Mouse (Mus musculus) hindlimb bud, embryonic 11.5 days (tissue): ENCODE results near the gene Ubc.
"Not testable (repeated sequence)": the region's sequence is repeated elsewhere in the genome, so short reads cannot be mapped to it uniquely, and the experiment has no call there.

ENCODE experiments used
- DNase-seq: peaks from one replicate; pipeline ENCODE4 v3.0.0-alpha.2; 2012; ENCODE audit warnings: low read depth, low spot score; ENCODE audit errors: extremely low spot score

The Ubc gene

DNA sequence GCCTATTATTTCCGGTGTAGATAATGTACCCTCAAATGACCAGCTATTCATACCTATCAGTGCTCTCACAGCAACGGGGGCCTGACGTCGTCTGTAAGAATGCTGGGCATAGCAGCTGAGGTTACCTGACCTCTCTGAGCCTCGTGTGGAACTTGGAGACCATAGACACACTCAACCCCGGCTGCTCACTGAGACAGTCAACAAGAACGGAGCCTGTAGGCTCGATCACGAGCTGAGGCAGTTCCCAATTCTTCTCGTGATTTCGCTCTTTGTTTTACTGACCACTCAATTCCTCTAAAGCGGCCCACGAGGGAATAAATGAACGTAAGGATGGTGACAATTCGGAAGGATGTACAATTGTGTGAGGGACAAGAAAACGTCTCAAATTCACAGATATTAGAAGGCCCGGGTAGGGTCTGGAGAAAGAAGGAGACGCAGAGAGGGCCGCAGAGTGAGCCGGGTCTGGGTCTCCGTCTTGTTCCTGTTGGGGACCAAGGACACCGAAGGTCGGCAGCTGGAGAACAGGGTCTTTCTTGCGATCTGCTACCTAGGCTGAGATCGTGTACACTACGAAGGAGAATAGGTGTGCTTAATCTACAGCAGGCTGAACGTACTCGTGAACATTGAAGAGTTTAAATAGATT, 15.0 kb upstream of the Ubc start:
- DNase-seq: no peak

DNA sequence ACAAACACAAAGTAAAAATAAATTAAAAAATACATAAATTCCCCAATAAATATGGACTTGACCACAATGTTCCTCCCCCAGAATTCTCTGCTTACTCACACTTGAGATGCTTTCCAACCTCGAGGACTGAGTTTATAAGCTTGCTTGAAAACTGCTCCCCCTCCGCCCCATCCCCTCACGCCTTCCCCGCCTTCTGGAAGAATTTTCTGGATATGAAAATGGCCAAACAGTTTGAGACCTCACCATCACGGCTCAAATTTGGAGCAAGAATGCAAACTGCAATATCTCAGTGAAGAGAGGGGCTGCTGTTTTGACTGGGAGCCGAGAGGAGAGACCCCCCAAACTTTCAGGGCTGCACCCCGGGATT, 14.5 kb upstream of the Ubc start:
- DNase-seq: no peak

DNA sequence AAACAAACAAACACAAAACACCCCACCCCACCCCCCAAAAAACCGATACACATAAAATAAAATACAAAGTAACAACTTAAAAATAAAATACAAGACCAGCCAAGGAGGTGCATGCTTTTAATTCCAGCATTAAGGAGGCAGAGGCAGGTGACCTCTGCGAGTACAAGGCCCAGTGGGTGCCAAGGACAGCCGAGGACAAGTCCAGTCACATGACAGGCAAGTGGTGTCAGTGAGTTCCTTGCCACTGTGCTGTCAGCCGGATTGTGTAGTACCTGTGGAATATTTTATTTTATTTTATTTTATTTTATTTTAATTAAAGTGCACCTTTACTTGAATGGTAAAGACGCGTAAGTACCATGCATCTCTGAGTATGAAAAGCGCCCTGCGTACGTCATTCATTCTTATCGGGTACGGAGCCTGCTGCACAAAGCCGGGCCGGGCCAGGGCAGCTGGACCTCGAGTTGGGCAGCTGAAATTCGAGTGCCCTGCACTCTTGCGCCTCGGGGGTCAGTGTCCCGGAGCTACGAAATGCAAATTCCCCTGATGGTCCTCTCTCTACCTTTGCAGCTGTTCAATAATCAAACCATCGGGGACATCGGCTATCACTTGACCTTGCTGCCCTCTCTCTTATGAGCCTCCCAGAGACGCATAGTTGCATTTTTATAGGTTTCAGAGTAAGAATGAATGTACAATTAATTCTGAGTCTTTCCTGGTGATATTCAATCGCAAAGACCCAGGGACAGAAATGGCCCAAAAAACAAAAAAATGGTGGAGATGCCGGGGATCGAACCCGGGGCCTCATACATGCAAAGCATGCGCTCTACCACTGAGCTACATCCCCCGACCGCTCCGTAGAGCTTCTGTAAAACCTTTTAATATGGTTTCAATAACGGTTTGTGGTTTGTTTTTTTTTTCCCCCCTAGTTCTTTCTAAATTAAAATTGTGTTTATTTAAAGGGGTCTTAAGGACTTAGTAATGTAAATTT, 13.8 kb upstream of the Ubc start:
- no peak for DNase-seq

DNA sequence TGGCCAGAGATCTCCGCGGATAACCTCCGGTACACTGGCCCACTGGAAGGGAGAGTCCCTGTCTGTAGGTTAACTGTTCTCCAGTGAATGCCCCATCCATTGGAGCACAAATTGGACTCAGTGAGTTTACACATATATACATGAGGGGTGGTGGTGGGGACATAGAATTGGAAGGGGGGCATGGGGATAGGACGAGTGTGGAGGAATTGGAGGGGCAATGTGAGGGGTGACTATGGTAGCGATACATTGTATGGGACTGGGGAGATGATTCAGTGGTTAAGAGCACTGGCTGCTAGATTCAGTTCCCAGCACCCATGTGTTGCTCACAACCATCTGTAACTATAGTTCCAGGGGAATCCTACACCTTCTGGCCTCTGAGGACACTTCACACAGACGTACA, 13.0 kb upstream of the Ubc start:
- no peak for DNase-seq

DNA sequence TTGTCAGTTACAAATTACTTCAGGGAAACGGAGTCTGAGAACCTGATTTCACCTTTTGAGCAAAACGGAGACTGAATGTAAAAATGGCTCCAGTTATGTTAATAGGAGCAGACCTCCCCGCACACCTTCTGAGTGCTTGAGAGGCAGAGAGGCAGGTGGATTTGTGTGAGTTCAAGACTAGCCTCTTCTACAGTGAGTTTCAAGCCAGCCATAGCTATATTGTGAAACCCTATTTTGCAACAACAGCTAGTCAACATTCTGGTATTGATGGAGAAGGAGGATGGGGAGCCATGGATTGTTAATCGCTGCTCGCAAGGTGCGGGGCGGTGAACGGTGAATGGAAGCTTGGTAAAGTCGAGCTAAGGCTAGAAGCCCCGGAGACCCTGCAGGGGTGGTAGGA, 12.5 kb upstream of the Ubc start:
- no peak for DNase-seq

DNA sequence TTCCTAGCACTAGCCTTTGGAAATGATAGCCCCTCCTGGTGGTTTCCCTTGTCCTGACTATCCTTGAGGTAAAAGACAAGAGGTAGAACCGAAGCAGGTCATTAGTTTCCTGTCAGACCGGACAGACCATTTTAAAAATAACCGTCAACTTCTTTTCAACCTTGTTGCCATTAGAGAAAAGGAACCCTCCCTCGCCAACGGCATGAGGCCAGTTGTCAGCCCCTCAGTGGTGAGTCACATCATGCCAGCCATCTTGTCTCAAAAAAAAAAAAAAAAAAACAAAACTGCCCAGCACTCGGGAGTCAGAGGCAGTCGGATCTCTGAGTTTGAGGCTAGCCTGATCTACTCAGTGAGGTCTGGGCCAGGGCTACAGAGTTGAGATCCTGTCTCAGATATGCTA, 10.9 kb upstream of the Ubc start:
- DNase-seq: no peak

DNA sequence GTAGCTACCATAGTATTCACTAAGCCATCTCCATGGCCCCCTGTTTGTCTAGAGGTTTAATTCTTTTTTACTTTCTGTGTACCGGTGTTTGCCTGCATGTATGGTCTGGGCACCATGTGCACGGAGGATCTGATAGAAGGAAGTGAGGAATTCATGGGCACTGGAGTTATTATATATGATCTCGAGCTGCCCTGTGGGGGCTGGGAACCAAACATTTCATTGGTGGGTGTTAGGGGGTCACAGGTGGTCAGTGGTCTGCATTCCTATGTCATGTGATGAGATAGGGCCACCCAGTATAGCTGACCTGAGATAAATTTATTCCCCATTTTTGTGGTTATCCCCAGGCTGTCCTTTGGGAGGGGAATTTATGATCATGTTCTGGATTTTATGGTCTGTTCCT, 5.0 kb upstream of the Ubc start:
- no peak for DNase-seq

DNA sequence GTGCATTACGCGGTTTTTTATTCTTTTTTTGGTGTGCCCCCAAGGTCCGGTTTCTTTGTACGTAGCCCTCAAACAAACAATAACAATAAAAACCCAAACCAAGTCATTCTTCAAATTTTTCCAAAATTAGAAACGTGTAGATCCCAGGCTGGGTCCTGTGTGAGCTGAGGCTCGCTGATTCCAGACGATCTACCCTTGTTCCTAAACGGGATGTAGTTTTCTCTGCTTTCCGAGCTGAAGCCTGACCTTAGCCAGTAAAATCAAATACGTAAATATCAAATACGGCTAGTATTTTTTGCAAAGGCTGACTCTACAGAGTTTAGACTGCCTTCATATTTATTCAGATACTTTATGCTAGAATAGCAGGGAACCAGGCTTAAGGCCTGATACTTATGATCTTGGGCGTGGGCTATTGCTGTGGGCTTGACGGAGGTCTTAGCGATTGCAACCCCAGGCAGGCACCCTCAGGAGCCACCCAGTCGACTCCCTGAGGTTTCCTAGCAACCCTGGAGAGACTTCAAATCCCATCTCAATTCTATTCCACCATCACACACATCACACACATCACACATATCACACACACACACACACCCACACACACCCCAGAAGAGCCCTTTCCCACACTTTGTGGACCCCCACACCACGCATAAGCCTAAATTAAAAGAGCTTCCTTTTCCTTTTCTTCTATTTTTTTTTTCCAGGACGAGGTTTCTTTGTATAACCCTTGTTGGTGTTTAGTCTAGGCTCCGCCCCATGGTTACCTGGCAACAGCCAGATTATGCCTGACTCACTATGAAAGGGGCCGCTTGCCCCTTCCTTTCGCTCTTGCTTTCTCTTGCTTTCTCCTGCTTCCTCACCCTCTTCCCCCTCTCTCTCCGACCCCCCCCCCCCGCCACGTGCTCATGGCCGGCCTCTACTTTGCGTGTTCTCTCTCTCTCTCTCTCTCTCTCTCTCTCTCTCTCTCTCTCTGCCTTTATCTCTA, 3.9 kb upstream of the Ubc start:
- DNase-seq: no peak

DNA sequence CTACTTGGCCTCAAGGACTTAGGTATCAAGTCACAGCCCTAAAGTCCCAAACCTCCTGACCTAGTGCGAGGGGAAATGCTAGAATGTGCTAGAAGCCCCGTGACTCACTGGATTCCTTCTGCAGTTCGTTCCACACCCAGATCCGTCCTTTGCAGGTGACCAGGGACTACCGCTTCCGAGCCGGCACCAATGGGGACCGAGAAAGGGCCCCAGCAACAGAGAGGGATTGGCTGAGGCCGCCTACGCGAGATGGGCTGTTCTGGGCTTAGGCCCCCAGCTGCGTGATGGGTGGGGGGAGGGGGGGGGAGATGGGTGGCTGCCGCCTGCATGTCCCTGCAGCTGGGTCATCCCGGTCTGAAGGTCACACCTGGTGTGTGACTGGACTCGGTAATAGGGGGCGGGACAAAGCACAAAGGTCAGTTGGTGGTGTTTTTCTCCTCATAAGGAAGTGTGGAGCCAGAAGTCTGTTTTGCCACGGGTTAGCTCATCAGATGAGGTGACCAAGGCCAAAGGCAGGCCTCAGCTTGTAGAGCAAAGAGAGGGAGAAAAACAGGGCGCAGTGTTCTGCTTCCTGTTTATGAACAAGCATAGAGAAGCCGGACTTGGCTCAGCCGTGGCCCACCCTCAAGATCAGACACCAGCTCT, 3.1 kb upstream of the Ubc start:
- peak; percentile 87 for DNase-seq

DNA sequence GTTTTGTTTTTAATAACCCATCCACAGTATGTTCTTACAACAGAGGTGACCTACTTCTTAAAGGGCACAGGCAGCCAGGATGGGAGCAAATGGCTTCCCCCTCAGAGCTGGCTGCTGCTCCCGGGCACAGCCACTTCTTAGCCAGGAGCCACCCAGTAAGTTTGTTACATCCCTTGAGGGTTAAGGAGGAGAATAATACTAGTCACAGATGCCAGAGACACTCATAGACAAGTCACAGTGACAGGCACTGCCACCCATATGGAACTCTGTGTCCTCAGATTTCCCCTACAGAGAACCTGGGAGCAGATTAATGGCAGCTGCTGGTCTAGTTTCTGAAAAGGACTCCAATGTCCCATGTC, 2.6 kb upstream of the Ubc start:
- no peak for DNase-seq

DNA sequence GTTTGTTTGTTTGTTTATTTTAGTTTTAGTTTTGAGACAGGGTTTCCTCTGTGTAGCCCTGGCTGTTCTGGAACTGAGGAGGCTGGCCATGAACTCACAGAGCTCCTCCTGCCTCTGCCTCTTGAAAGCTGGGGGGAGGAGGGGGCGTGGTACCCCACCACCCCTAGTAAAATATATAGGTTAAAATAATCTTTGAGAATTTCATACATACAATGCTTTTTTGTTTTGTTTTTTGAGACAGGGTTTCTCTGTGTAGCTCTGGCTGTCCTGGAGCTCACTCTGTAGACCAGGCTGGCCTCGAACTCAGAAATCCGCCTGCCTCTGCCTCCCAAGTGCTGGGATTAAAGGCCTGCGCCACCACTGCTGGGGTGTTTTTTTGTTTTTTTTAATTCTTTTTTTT, 2.2 kb upstream of the Ubc start:
- DNase-seq: not testable (repeated sequence)

DNA sequence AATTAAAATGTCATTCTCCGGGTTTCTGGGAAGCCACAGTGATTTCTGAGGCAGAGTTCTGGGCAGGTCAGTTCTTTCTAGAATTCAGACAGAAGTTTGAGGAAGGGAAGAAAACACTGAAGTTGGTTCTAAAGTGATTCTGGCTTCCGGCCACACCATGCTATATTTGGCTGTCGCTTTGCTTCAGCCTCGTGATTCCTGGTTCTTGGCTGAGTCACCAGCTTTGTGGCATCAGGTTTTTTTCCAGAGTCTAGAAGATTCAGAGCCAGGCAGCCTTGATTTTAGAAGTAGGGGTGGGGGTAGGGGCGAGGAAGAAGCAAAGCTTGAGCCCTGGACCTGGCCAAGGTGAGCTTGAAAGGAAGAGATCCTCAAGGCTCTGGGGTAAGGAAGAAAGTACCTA, 1.6 kb upstream of the Ubc start:
- no peak for DNase-seq

DNA sequence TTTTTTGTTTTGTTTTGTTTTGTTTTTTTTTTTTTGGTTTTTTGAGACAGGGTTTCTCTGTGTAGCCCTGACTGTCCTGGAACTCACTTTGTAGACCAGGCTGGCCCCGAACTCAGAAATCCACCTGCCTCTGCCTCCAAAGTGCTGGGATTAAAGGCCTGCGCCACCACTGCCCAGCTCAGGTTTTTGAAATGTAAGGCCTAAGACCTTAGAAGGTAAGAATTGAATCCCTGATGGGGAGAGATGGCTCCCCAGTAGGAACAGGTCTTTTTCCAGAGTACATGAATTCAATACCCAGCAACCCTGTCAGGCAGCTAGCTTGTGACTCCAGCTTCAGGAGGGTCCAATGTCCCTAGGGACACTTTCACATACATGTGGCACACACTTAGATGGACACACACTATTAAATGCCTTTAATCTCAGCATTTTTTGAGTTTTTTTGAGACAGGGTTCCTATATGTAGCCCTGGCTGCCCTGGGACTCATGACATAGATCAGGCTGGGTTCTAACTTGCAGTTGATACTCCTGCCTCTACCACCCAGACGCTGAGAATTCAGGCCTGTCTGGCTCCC, 990 bp upstream of the Ubc start:
- no peak for DNase-seq

DNA sequence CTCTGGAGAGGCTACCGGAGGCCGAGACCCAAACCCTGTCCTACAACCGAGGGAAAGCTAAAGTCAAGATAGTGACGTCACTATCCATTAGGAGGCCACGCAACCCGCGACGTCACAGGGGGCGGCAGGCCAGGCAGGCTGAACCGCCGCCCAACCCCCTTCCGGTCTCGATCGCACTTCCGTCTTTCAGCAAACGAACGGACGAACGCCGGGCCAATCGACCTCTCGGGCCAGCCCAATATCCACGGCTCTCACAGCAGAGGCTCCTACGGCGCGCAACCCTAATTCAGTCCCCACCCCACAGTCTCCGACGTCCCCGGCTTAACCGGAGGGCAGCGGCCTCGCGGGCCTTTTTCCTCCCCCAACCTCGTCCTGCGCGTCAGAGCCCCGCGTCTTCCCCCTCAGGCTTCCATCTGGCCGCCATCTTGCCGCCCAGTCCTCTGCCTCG, 847 bp downstream of the Ubc start, which contains the start of gene Gm10382:
Gm10382 (plus strand) TSS at position 192 of the 448 bp plus-strand sequence.
- DNase-seq: no peak

DNA sequence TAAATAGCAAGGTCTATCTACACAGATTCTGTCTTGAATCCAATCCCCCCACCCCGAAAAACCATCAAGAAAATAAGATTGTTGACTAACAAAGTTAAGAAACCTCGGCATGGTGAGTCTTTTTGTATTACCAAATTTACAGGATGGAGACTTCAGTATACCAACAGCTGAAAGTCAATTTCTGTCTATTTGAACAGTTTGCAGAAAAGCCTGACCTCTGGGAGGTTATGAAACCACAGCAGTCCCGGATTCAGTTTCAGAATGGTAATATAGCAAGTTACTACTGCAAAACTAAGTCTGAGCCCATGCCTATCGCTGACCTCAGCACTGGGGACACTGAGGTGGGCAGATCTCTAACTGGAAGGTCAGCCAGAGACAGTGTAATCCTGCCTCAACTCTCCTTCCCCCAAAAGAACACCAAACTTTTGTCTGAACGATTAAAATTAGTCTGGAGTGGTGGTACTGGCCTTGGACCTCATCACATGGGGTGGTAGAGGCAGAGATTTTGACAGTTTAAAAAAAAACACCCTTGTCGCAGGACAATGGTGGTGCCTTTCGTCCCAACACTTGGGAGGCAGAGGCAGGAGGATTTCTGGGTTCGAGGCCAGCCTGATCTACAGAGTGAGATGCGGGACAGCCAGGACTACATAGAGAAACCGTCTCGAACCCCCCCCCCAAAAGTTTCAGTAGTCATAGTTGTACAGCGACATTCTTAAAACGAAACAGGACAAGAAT, 1.5 kb downstream of the Ubc start:
- no peak for DNase-seq

DNA sequence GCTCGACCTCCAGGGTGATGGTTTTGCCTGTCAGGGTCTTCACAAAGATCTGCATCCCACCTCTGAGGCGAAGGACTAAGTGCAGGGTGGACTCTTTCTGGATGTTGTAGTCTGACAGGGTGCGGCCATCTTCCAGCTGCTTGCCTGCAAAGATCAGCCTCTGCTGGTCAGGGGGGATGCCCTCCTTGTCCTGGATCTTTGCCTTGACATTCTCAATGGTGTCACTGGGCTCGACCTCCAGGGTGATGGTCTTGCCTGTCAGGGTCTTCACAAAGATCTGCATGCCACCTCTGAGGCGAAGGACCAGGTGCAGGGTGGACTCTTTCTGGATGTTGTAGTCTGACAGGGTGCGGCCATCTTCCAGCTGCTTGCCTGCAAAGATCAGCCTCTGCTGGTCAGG, 2.7 kb downstream of the Ubc start:
- DNase-seq: not testable (repeated sequence)

DNA sequence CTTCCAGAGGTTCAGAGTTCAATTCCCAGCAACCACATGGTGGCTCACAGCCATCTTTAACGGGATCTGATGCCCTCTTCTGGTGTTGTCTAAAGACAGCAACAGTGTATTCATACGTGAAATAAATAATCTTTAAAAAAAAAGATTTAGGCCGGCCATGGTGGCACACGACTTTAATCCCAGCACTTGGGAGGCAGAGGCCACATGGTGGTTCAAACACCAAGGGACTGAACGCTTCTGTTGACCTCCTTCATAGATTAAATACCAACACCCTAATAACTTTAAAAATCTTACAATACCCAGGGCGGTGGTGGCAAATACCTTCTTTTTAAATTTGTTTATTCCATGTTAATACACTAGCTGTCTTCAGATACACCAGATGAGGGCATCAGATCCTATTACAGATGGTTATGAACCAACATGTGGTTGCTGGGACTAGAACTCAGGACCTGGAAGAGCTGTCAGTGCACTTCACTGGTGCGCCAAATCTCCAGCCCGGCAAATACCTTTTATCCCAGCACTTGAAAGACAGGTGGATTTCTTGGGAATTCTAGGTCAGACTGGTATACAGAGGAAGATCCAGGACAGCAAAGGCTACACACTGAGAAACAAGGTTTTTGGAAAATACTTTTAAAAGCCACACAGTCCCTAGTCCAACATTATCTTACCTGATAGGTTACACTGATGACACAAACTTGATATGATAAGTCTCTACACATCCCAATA, 4.6 kb downstream of the Ubc start:
- DNase-seq: no peak

DNA sequence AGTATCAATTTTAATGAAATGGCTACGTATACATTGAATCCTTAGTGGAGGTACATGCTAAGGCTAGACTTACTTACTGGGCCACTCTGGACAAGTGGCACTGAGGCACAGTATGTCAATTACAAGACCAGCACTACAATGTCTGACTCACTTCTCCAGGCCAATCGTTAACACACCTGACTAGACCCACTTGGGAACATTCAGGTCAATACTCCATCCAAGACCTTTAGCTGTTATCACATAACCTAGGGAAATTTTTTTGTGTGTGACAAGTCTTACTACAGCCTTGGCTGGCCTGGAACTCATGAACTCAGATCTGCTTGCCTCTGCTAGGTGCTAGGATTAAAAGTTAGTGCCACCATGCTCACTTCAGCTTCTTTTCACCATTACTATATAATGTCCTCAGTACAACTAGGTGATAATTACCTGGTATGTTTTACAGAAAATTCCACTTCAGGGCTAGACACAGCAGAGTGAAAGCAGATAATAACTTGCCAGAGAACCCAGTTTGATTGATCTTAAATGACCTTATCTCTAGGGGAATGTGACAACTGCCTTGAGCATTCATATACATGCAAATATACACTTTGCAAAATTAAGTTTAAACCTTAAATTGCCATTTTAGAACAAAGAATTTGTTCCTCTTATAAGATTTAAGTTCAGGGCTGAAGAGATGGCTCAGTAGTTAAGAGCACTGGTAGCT, 5.3 kb downstream of the Ubc start:
- no peak for DNase-seq
